Mouse (Mus musculus): ENCODE results near the gene Gm10153.
"Not testable (repeated sequence)": the region's sequence is repeated elsewhere in the genome, so short reads cannot be mapped to it uniquely, and the experiment has no call there.

Gene Gm10153

DNA sequence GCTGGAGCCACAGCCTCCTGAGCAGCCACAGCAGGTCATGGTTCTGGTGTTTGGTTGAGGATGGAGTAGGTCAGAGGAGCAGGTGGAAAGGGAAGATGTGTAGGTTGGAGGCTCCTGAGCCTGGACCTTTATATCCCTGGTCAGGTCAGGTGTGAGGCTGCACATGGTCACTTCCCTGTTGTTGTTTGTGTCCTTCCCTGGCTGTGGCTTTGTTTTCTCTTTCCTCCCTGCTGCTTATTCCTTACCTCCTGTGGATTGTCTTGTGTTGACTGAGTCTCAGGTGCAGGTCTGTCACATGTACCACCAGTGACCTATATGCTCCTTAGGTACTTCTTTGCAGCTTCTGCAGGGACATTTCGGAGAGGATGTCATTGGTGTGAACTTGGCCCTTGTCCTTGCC, 45.7 kb downstream of the Gm10153 start, which contains the start of gene Gm45337:
TSS of gene Gm45337 (minus strand) at position 101 of the 400 bp plus-strand sequence.
- in situ Hi-C loops (cut with MboI; ENCODE audit: low sequenced_read_pairs) = no loop called here

GRCm38 (mm10) chr7:142143506-142144010, 46.6 kb downstream of the Gm10153 start:
- in situ Hi-C loops (cut with MboI; ENCODE audit: low sequenced_read_pairs) = not testable (repeated sequence)

- in situ Hi-C loops (cut with MboI; ENCODE audit: low sequenced_read_pairs) = no loop called here
Observed at GRCm38 (mm10) chr7:142140696-142141095, 49.5 kb downstream of the Gm10153 start.

All from CH12F3 (cell line).